Mouse (Mus musculus) heart, embryonic 16.5 days (tissue): ENCODE measurements around the gene Gm21866. TPM values are rescaled to one million over a fixed set of nuclear protein-coding genes. Genes with fewer than 3 reads are reported as not detected.
"Not testable (repeated sequence)": the region's sequence is repeated elsewhere in the genome, so short reads cannot be mapped to it uniquely, and the experiment has no call there.

ENCODE experiments used
- ATAC-seq: fragments of 200-750 bp; cut with Nextera tagmentation; replicated peaks from 2 replicates; pipeline ENCODE4 v1.8.0; 2017; ENCODE audit warnings: moderate number of reproducible peaks; ENCODE audit not compliant: insufficient read depth, low FRiP score; ENCODE audit errors: extremely low read depth
- H3K27ac ChIP-seq: fragments of 300-500 bp; sonication (generic); 2 replicates; pipeline ENCODE4 v1.5.1; 2014; ENCODE audit warnings: mild to moderate bottlenecking, low read length, control low read depth, moderate library complexity
- H3K27me3 ChIP-seq: fragments of 300-500 bp; sonication (generic); 2 replicates; pipeline ENCODE4 v1.6.1; 2014; ENCODE audit warnings: low read length, mixed read lengths; ENCODE audit not compliant: control insufficient read depth, insufficient read depth
- H3K36me3 ChIP-seq: fragments of 300-500 bp; sonication (generic); 2 replicates; pipeline ENCODE4 v1.6.1; 2014; ENCODE audit not compliant: control insufficient read depth, insufficient read depth
- H3K4me1 ChIP-seq: fragments of 300-500 bp; sonication (generic); 2 replicates; pipeline ENCODE4 v1.6.1; 2014; ENCODE audit warnings: low read length, mixed read lengths; ENCODE audit not compliant: control insufficient read depth, insufficient read depth
- H3K4me2 ChIP-seq: fragments of 300-500 bp; sonication (generic); 2 replicates; pipeline ENCODE4 v1.6.1; 2014; ENCODE audit warnings: low read depth, mild to moderate bottlenecking, control low read depth, low read length
- H3K4me3 ChIP-seq: fragments of 300-500 bp; sonication (generic); 2 replicates; pipeline ENCODE4 v1.5.1; 2014; ENCODE audit warnings: mild to moderate bottlenecking, control low read depth, low read length
- H3K9ac ChIP-seq: fragments of 300-500 bp; sonication (generic); 2 replicates; pipeline ENCODE4 v1.6.1; 2014; ENCODE audit warnings: low read length, control low read depth
- H3K9me3 ChIP-seq: fragments of 300-500 bp; sonication (generic); replicated peaks from 2 replicates; pipeline ENCODE4 v1.6.1; 2016; ENCODE audit warnings: low read length; ENCODE audit not compliant: control insufficient read depth
- WGBS: fragments of 180-500 bp; shearing (Covaris S2); extraction: QIAGEN DNeasy Blood & Tissue Kit; methylation state at CpG from one replicate; pipeline ENCODE4 v1.1.7; 2014; 5-methylcytosine and 5-hydroxymethylcytosine counted together
- polyA plus RNA-seq: library from polyadenylated mRNA; unstranded; fragments of >200 nt; fragmentation: Nextera tagmentation; extraction: Ambion mirVana; gene quantifications from 2 replicates; pipeline ENCODE4 v1.2.1, GENCODE M21; 2015

The Gm21866 gene
- not detected in 2 replicates for polyA plus RNA-seq

- H3K36me3 ChIP-seq, H3K4me1 ChIP-seq, H3K9me3 ChIP-seq, H3K27ac ChIP-seq, ATAC-seq, H3K27me3 ChIP-seq, H3K4me2 ChIP-seq, H3K9ac ChIP-seq, H3K4me3 ChIP-seq: not testable (repeated sequence)
- 63% methylated on average over 1 of the region's 3 CpGs for WGBS
Observed at GRCm38 (mm10) chrY:13465479-13465878, at the start of gene Gm21866. Gene Gm21866, minus strand, starts transcription at chrY:13465579.

DNA sequence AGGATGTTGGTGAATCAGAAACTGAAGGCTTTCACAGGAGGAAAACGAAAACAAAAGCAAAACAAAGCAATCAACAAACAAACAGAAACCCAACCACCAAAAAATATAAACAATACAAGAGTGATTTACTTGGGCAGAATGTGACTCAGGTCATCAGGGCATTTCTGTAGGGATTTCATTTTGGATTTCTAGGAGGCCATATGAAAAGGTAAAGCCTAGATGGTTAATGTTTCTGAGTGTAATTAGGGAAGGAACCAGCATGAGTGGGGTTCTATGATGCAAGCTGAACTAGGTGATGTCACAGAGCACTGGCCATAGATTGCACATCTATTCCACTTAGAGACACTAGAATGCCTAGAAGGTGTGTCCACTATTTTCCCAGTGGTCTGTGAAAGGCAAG is 28.3 kb upstream of the Gm21866 start, which contains the start of gene Gm20773:
Gm20773 (plus strand) TSS at position 301 of the 400 bp plus-strand sequence.
- H3K27ac ChIP-seq, H3K36me3 ChIP-seq, H3K27me3 ChIP-seq, H3K4me1 ChIP-seq, ATAC-seq, H3K9ac ChIP-seq, H3K9me3 ChIP-seq, H3K4me3 ChIP-seq, H3K4me2 ChIP-seq: not testable (repeated sequence)
- WGBS, result no CpG with 5 or more reads among the region's 1 CpGs

Other genes with a start within 250 kb of the Gm21866 start
- gene Gm21828, start 241.7 kb downstream of the Gm21866 start, polyA plus RNA-seq, result not detected in 2 replicates
- gene Gm21440, start 213.2 kb downstream of the Gm21866 start, polyA plus RNA-seq, result not detected in 2 replicates
- gene Gm21454, start 213.1 kb downstream of the Gm21866 start, polyA plus RNA-seq, result not detected in 2 replicates
- gene Gm21725, start 116.5 kb downstream of the Gm21866 start, polyA plus RNA-seq, result not detected in 2 replicates
- not detected in 2 replicates for gene Gm20773, start 28.4 kb upstream of the Gm21866 start, polyA plus RNA-seq